Mouse (Mus musculus) CH12.LX (cell line): Measurements from ENCODE around the gene Babam2. TPM values are rescaled to one million over a fixed set of nuclear protein-coding genes. Genes with fewer than 3 reads are reported as not detected.

Source experiments
- DNase-seq: peaks from one replicate; pipeline ENCODE4 v3.0.0-alpha.2; 2013; ENCODE audit errors: extremely low read depth
- H3K27ac ChIP-seq: 2 replicates; pipeline ENCODE4 v1.5.1; 2012; ENCODE audit warnings: low read depth, mild to moderate bottlenecking, control low read depth, moderate library complexity; ENCODE audit not compliant: insufficient read depth
- H3K27me3 ChIP-seq: replicated peaks from 2 replicates; pipeline ENCODE3; 2012; ENCODE audit warnings: inconsistent platforms
- H3K36me3 ChIP-seq, 2 experiments: replicated peaks in 1 of 2; 2 replicates each; pipeline versions ENCODE3 to v1.6.1; 2012; ENCODE audit warnings: inconsistent platforms in 1 of 2, low read length in 1 of 2, mild to moderate bottlenecking in 1 of 2, mixed read lengths in 1 of 2, moderate library complexity in 1 of 2; ENCODE audit not compliant: control insufficient read depth in 1 of 2, insufficient read depth in 1 of 2
- H3K4me1 ChIP-seq, 2 experiments: 2 replicates each; pipeline ENCODE4 v1.6.1; 2012; ENCODE audit warnings: inconsistent platforms in 1 of 2, moderate library complexity in 1 of 2; ENCODE audit not compliant: insufficient read depth in 2 of 2, control insufficient read depth in 1 of 2
- H3K4me2 ChIP-seq: 2 replicates; pipeline ENCODE4 v1.6.1; 2012; ENCODE audit warnings: low read depth, mild to moderate bottlenecking, control low read depth; ENCODE audit not compliant: poor library complexity, insufficient read depth, severe bottlenecking
- H3K4me3 ChIP-seq, 3 experiments: fragments of 150-350 bp in 1 of 3; sonication (generic) in 1 of 3; replicated peaks in 1 of 3; 2 replicates each; pipeline versions ENCODE3 to v1.5.1; 2011 to 2012; ENCODE audit warnings: low read depth in 2 of 3, low read length in 2 of 3, mild to moderate bottlenecking in 2 of 3, moderate library complexity in 2 of 3, control low read depth in 1 of 3, improper control_type of control experiment in 1 of 3, inconsistent platforms in 1 of 3, mixed read lengths in 1 of 3; ENCODE audit not compliant: poor library complexity in 1 of 3
- H3K79me2 ChIP-seq: replicated peaks from 2 replicates; pipeline ENCODE4 v1.6.1; 2012; ENCODE audit warnings: mild to moderate bottlenecking, moderate library complexity; ENCODE audit not compliant: control insufficient read depth, poor library complexity, insufficient read depth, severe bottlenecking; ENCODE audit errors: extremely low read depth
- H3K9ac ChIP-seq: 2 replicates; pipeline ENCODE4 v1.6.1; 2012; ENCODE audit warnings: low read depth, mild to moderate bottlenecking, control low read depth, moderate library complexity; ENCODE audit not compliant: insufficient read depth
- H3K9me3 ChIP-seq: replicated peaks from 2 replicates; pipeline ENCODE3; 2012; ENCODE audit warnings: low read length, inconsistent platforms, mixed read lengths
- BHLHE40 ChIP-seq: IDR thresholded peaks from 2 replicates; pipeline ENCODE4 v1.6.1; 2011; ENCODE audit warnings: mild to moderate bottlenecking, low read depth, low read length, improper control_type of control experiment
- CHD1 ChIP-seq: IDR thresholded peaks from 2 replicates; pipeline ENCODE4 v1.6.1; 2012; ENCODE audit warnings: low read depth, low read length, improper control_type of control experiment, inconsistent platforms
- CHD2 ChIP-seq: IDR thresholded peaks from 2 replicates; pipeline ENCODE4 v1.6.1; 2011; ENCODE audit warnings: low read length, improper control_type of control experiment
- CTCF ChIP-seq, 2 experiments: IDR thresholded peaks in 1 of 2; conservative IDR thresholded peaks in 1 of 2; 2 replicates each; pipeline ENCODE4 v1.5.1; 2011 to 2012; ENCODE audit warnings: low read depth in 2 of 2, low read length in 2 of 2, improper control_type of control experiment in 1 of 2, inconsistent platforms in 1 of 2, mild to moderate bottlenecking in 1 of 2, moderate library complexity in 1 of 2
- E2F4 ChIP-seq: IDR thresholded peaks from 2 replicates; pipeline ENCODE4 v1.6.1; 2011; ENCODE audit warnings: low read depth, low read length, improper control_type of control experiment; ENCODE audit not compliant: insufficient replicate concordance
- ELF1 ChIP-seq: IDR thresholded peaks from 2 replicates; pipeline ENCODE4 v1.6.1; 2014; ENCODE audit warnings: low read depth, mild to moderate bottlenecking, inconsistent platforms, low read length, improper control_type of control experiment
- IRF4 ChIP-seq: IDR thresholded peaks from 2 replicates; pipeline ENCODE4 v1.6.1; 2014; ENCODE audit warnings: low read depth, mild to moderate bottlenecking, inconsistent platforms, low read length, improper control_type of control experiment
- JUND ChIP-seq: conservative IDR thresholded peaks from 2 replicates; pipeline ENCODE4 v1.6.1; 2011; ENCODE audit warnings: low read depth, low read length, improper control_type of control experiment
- MAFK ChIP-seq: IDR thresholded peaks from 2 replicates; pipeline ENCODE4 v1.6.1; 2011; ENCODE audit warnings: low read length, improper control_type of control experiment; ENCODE audit not compliant: insufficient replicate concordance
- MAZ ChIP-seq: IDR thresholded peaks from 2 replicates; pipeline ENCODE4 v1.6.1; 2012; ENCODE audit warnings: low read depth, mild to moderate bottlenecking, inconsistent platforms, low read length, improper control_type of control experiment, moderate library complexity
- MEF2A ChIP-seq: IDR thresholded peaks from 2 replicates; pipeline ENCODE4 v1.6.1; 2014; ENCODE audit warnings: low read depth, mild to moderate bottlenecking, inconsistent platforms, low read length, improper control_type of control experiment, borderline replicate concordance
- NRF1 ChIP-seq: IDR thresholded peaks from 2 replicates; pipeline ENCODE4 v1.6.1; 2014; ENCODE audit warnings: low read depth, mild to moderate bottlenecking, inconsistent platforms, low read length, improper control_type of control experiment, moderate library complexity
- POLR2A ChIP-seq: IDR thresholded peaks from 2 replicates; pipeline ENCODE4 v1.6.1; 2011; ENCODE audit warnings: low read depth, mild to moderate bottlenecking, improper control_type of control experiment, low read length
- TBP ChIP-seq: conservative IDR thresholded peaks from 2 replicates; pipeline ENCODE4 v1.6.1; 2011; ENCODE audit warnings: low read depth, low read length, improper control_type of control experiment
- USF2 ChIP-seq: conservative IDR thresholded peaks from 2 replicates; pipeline ENCODE4 v1.6.1; 2011; ENCODE audit warnings: low read depth, low read length, improper control_type of control experiment
- ZC3H11A ChIP-seq: IDR thresholded peaks from 2 replicates; pipeline ENCODE4 v1.6.1; 2012; ENCODE audit warnings: low read depth, mild to moderate bottlenecking, inconsistent platforms, low read length, improper control_type of control experiment
- ZKSCAN1 ChIP-seq: IDR thresholded peaks from 2 replicates; pipeline ENCODE4 v1.6.1; 2012; ENCODE audit warnings: low read depth, inconsistent platforms, low read length, improper control_type of control experiment, borderline replicate concordance
- ZNF384 ChIP-seq: IDR thresholded peaks from 2 replicates; pipeline ENCODE4 v1.6.1; 2012; ENCODE audit warnings: low read depth, low read length, improper control_type of control experiment, inconsistent platforms
- dilution Hi-C: fragments of 300-500 bp; cut with MboI; formaldehyde crosslinking; loops from 2 replicates; pipeline ENCODE4 v1.14.3; 2020; ENCODE audit warnings: low sequenced_read_pairs; ENCODE audit not compliant: extremely low pct_unique_long_range_greater_than_20kb, extremely low pct_ligation_motif_present
- in situ Hi-C: fragments of 300-500 bp; cut with MboI; formaldehyde crosslinking; loops from 3 replicates; pipeline ENCODE4 v1.14.3; 2019; ENCODE audit warnings: low sequenced_read_pairs, low pct_ligation_motif_present, low pct_unique_long_range_greater_than_20kb, mixed read lengths
- polyA plus RNA-seq: library from polyadenylated mRNA; unstranded; fragments of >175 nt; gene quantifications from 2 replicates; pipeline ENCODE4 v1.2.1, GENCODE M21; 2012; ENCODE audit warnings: low read depth; ENCODE audit not compliant: insufficient read length
- total RNA-seq, 2 experiments: library from RNA; depleted of rRNA; stranded (reverse); fragments of 300-350 nt in 1 of 2; fragments of >200 nt in 1 of 2; gene quantifications; 2 replicates each; pipeline ENCODE4 v1.2.3; 2012 to 2014

The Babam2 gene
- total and polyA plus RNA-seq, 3 experiments = 38.2 to 78.0 (median 39.8) TPM

DNA sequence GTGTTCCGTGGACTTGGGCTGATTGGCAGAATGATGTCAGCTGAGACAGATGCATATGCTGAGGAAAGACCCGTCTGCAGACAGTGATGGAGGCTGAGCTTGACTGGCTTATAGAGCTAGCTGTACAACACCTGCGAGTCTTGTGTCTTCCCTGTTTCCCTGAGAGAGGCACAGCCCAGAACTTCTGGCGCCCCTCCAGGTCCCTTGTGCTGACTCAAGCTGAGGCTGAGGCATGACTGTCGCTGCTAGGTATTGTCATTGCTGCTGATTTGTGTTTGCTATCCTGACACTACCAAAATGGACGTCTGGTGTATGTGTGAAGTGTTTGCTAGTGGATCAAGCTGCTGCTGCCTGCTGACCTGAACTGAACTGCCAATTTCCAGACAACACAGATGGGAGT is 27.0 kb downstream of the Babam2 start:
- Histone ChIP-seq H3K4me1 (no peaks in the 10 kb centered on the region), H3K4me2 (no peak overlapping the region), H3K9ac (no peak overlapping the region), H3K9me3 (no peaks in the 10 kb centered on the region), H3K27ac (no peak overlapping the region), H3K27me3 (no peaks in the 10 kb centered on the region), H3K4me3 (no peak overlapping the region), H3K36me3 (peaks cover 0 to 11% of the 10 kb centered on the region in 2 experiments), H3K79me2 (no peaks in the 10 kb centered on the region)
- in situ Hi-C loops (no loop called here), dilution Hi-C loops (no loop called here)
- no peak for DNase-seq
- TF ChIP-seq BHLHE40 = no peak
- TF ChIP-seq MAZ = no peak
- no peak for TF ChIP-seq ZKSCAN1
- no peak for TF ChIP-seq CHD1
- no peak for TF ChIP-seq MEF2A

DNA sequence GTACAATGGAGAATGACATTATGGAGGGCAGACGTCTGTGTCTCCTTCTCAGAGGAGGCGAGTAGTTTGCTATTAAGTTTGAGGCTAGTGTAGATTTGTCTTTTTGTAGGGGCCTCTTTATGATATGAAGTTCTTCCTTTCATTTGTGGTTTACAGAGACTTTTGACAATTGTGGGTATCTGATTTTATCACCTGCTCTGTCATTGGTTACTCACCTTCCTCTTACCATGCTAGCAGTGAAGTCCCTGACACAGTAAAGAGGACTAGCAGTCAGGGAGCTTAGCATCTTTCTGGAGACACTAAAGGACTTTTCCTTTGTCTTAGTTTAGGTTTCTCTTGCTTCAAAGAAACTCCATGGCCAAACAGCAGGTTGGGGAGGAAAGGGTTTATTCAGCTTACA is 28.4 kb downstream of the Babam2 start:
- TF ChIP-seq CHD1 (no peak), POLR2A (no peak), CTCF (conservative IDR thresholded peaks at IDR 0.05 in 1 of 2, IDR thresholded peaks at IDR 0.05 in 1 of 2; ENCODE audit: low read depth in 2 of 2, low read length in 2 of 2) (no peak), USF2 (no peak), MAFK (no peak), TBP (no peak), ZNF384 (no peak), ZC3H11A (no peak), E2F4 (no peak), BHLHE40 (no peak), NRF1 (no peak), JUND (no peak), ELF1 (no peak), IRF4 (no peak), CHD2 (no peak)
- TF ChIP-seq, all 38 proteins: peak for 0
- Histone ChIP-seq H3K36me3 (peaks cover 0 to 12% of the 10 kb centered on the region in 2 experiments), H3K27ac (no peak overlapping the region), H3K4me1 (peaks cover 0 to 7% of the 10 kb centered on the region in 2 experiments; a peak in 1 of 4 replicates), H3K27me3 (no peaks in the 10 kb centered on the region), H3K4me2 (no peak overlapping the region), H3K79me2 (no peaks in the 10 kb centered on the region), H3K9me3 (no peaks in the 10 kb centered on the region), H3K9ac (no peak overlapping the region), H3K4me3 (no peak overlapping the region)
- DNase-seq = no peak
- dilution Hi-C loops = no loop called here
- in situ Hi-C loops = no loop called here
